Mouse (Mus musculus): ENCODE results near the gene Ankrd65. TPM values are rescaled to one million over a fixed set of nuclear protein-coding genes. Genes with fewer than 3 reads are reported as not detected.

The Ankrd65 gene
- total and polyA plus RNA-seq, 2 experiments from 2014 or later: not detected

DNA sequence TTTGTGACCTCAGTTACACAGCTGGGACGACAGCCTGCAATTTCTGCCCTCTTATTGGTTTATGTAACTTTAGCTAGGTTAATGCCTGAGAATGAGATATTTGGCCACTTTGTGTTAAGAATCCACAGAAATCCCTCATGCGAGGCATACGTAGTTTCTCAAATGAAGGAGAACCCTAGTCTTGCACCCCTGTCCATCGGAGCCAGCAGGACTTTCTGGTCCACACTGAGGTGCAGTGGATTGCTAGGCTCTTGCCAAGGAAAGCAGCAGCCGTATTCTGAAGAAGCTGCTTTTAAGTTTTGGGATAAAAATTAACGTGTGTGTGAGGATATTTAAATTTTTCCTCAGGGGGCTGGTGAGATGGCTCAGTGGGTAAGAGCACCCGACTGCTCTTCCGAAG is 40.4 kb downstream of the Ankrd65 start:
- H3K27ac ChIP-seq: no peak overlapping the region
- H3K9ac ChIP-seq (replicated peaks; ENCODE audit: low read length): no peak overlapping the region
- H3K4me1 ChIP-seq (ENCODE audit: insufficient read depth, low read length): peaks cover 7% of the 10 kb centered on the region
- DNase-seq (ENCODE audit: low spot score) (no peak), ATAC-seq (no peak)
- no peaks in the 10 kb centered on the region for H3K9me3 ChIP-seq (ENCODE audit: low read length)
- H3K36me3 ChIP-seq (ENCODE audit: insufficient read depth, low read length): peaks cover 11% of the 10 kb centered on the region; the same call in 1 of the 2 replicates
- no peaks in the 10 kb centered on the region for H3K27me3 ChIP-seq (ENCODE audit: insufficient read depth, low read length)
- peak overlapping the region; percentile 67 for H3K4me3 ChIP-seq (ENCODE audit: low read length)
- H3K4me2 ChIP-seq (ENCODE audit: low read depth, low read length): peak overlapping the region; percentile 93; the same call in 1 of the 2 replicates
- 52% methylated on average over 8 of the region's 8 CpGs for WGBS
- no peak for TF ChIP-seq CTCF (IDR thresholded peaks at IDR 0.05; ENCODE audit: low read depth)

DNA sequence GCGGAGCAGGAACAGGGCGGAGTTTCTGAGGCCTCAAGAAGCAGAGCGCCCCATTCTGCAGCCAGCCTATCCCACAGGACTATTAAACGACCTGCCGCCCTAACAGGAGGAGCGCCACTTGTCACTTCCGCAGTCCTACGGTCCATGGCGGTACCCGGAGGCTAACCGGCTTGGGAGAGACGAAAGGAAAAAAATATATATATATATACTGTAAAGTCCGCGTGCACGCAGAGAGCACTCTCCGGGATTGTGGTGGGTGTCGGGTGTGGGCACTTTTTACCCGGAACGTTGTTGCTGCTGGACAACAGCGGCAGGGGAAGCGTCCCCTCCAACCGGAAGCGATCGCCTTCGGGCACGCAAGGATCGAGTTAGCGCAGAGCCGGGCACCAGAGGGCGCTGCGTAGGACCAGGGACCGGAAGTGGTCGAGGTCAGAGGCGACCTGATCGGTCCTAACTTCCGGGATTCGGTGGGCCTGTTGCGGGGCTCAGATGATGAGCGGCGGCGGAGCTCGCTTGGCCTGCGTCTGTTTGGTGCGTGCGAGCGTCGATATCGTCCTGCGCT is 41.0 kb downstream of the Ankrd65 start, which contains the start of gene Aurkaip1:
Gene Aurkaip1 (plus strand): TSS at position 68 of the 562 bp plus-strand sequence.
- Histone ChIP-seq H3K27ac (peak within 1 kb of the TSS; percentile 75), H3K9ac (replicated peaks; ENCODE audit: low read length) (peak within 1 kb of the TSS; percentile 79), H3K4me3 (ENCODE audit: low read length) (peak within 1 kb of the TSS; percentile 67), H3K9me3 (ENCODE audit: low read length) (no peaks in the 10 kb centered on the region), H3K4me2 (ENCODE audit: low read depth, low read length) (peak within 1 kb of the TSS; percentile 93), H3K27me3 (ENCODE audit: insufficient read depth, low read length) (no peaks in the 10 kb centered on the region), H3K4me1 (ENCODE audit: insufficient read depth, low read length) (peaks cover 7% of the 10 kb centered on the region), H3K36me3 (ENCODE audit: insufficient read depth, low read length) (peaks cover 11% of the 10 kb centered on the region; the same call in 1 of the 2 replicates)
- TF ChIP-seq CTCF (IDR thresholded peaks at IDR 0.05; ENCODE audit: low read depth): peak; percentile 93
- under 1% methylated on average over 49 of the region's 49 CpGs for WGBS
- DNase-seq (ENCODE audit: low spot score) (peak; percentile 98), ATAC-seq (peak; percentile 97)

DNA sequence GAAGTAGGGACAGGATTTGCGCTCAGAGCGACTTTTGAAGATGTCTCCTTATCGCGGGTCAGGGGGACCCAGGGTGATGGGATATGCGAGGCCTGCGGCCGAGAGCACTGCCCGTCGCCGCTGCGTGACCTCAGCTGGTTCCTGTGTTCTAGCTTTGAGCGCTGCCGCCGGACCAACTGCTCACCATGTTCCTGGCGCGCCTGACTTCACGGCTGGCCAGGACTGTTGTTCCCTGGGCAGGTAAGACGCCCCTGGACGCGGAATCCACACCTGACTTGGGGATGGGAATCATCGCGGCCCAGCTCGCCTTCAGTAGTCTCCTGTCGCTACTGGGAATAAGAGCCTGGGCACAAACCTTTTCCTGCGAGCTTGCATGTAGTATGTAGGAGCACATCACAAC is 41.6 kb downstream of the Ankrd65 start:
- no peak for DNase-seq (ENCODE audit: low spot score)
- Histone ChIP-seq H3K27ac (peak overlapping the region; percentile 75), H3K36me3 (ENCODE audit: insufficient read depth, low read length) (peaks cover 8% of the 10 kb centered on the region; the same call in 1 of the 2 replicates), H3K9ac (replicated peaks; ENCODE audit: low read length) (peak overlapping the region; percentile 79), H3K9me3 (ENCODE audit: low read length) (no peaks in the 10 kb centered on the region), H3K27me3 (ENCODE audit: insufficient read depth, low read length) (no peaks in the 10 kb centered on the region), H3K4me3 (ENCODE audit: low read length) (peak overlapping the region; percentile 67), H3K4me2 (ENCODE audit: low read depth, low read length) (peak overlapping the region; percentile 93), H3K4me1 (ENCODE audit: insufficient read depth, low read length) (peaks cover 7% of the 10 kb centered on the region)
- ATAC-seq: no peak; the same call in 1 of the 2 replicates
- TF ChIP-seq CTCF (IDR thresholded peaks at IDR 0.05; ENCODE audit: low read depth): no peak
- under 1% methylated on average over 25 of the region's 25 CpGs for WGBS

DNA sequence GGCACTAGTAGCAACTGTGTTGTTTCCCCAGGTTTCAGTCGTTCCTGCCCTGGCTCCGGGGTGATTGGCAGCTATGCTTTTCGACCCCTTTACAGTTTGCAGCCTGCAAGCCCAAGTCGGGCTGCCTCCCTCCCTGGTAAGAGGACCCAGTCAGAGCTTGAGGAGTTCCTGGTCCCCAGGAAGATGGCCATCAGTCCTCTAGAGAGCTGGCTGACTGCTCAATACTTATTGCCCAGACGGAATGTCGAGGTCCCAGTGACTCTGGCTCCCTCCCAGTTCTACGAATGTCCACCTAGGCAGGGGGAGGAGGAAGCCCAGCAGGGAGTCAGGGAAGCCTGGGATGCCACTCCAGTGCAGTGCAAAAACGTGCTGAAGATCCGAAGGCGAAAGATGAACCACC is 42.1 kb downstream of the Ankrd65 start:
- Histone ChIP-seq H3K36me3 (ENCODE audit: insufficient read depth, low read length) (peaks cover 8% of the 10 kb centered on the region; the same call in 1 of the 2 replicates), H3K9me3 (ENCODE audit: low read length) (no peaks in the 10 kb centered on the region), H3K27me3 (ENCODE audit: insufficient read depth, low read length) (no peaks in the 10 kb centered on the region), H3K4me3 (ENCODE audit: low read length) (peak overlapping the region; percentile 67), H3K9ac (replicated peaks; ENCODE audit: low read length) (peak overlapping the region; percentile 79), H3K4me2 (ENCODE audit: low read depth, low read length) (peak overlapping the region; percentile 93), H3K4me1 (ENCODE audit: insufficient read depth, low read length) (peaks cover 7% of the 10 kb centered on the region), H3K27ac (peak overlapping the region; percentile 75; the same call in 1 of the 2 replicates)
- 54% methylated on average over 10 of the region's 10 CpGs for whole genome bisulfite sequencing
- no peak for ATAC-seq
- no peak for TF ChIP-seq CTCF (IDR thresholded peaks at IDR 0.05; ENCODE audit: low read depth)
- no peak for DNase-seq (ENCODE audit: low spot score)

DNA sequence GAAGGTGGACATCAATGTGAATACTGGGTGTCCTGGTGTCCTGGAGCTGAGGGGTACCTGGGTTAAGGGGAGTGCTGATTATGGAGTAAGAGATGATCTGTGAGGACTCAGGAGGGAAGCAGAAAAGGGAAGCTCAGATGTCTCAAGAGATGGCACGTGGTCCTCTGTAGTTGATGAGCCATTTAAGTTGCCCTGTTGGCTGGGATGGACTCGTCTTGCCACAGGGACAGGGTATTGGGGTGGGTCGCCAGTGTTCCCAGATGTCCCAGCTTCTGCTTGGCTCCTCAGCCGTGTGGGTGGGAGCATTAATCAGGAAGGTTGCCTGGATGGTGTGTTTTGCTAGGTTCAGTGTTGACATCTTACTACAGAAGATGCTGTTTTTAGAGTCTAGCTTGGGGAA is 43.0 kb downstream of the Ankrd65 start:
- no peaks in the 10 kb centered on the region for H3K27me3 ChIP-seq (ENCODE audit: insufficient read depth, low read length)
- ATAC-seq (no peak), DNase-seq (ENCODE audit: low spot score) (no peak)
- H3K36me3 ChIP-seq (ENCODE audit: insufficient read depth, low read length): 0 out of 2 replicates have a peak, but pooled peaks cover 4% of the 10 kb centered on the region
- H3K4me2 ChIP-seq (ENCODE audit: low read depth, low read length): 0 out of 2 replicates have a peak overlapping the region, but pooled peaks have one; percentile 93
- TF ChIP-seq CTCF (IDR thresholded peaks at IDR 0.05; ENCODE audit: low read depth): no peak
- no peak overlapping the region for H3K9ac ChIP-seq (replicated peaks; ENCODE audit: low read length)
- 95% methylated on average over 4 of the region's 4 CpGs for WGBS
- no peak overlapping the region for H3K27ac ChIP-seq
- H3K4me1 ChIP-seq (ENCODE audit: insufficient read depth, low read length): peaks cover 7% of the 10 kb centered on the region
- H3K9me3 ChIP-seq (ENCODE audit: low read length): no peaks in the 10 kb centered on the region
- no peak overlapping the region for H3K4me3 ChIP-seq (ENCODE audit: low read length)

DNA sequence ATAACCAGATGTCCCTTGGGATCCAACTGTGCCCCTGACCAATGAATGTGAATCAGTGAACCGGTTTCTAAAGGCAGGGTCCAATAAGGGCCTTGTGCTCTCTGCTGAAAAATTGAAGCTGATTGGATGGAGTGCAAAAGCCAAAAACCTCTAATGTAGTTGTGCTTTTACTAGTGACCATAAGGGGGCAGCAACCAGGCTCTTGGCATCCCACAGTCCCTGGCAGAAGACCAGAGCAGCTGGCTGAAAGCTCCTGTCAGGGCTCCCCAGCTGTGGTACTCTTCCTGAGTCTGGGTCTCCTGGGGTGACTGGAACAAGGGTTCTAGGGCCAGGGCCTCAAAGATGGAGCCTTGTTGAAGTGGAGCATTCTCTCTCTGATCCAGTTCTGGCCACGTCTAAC is 43.6 kb downstream of the Ankrd65 start:
- no peak overlapping the region for H3K9ac ChIP-seq (replicated peaks; ENCODE audit: low read length)
- H3K4me3 ChIP-seq (ENCODE audit: low read length): no peak overlapping the region
- peak; percentile 87 for DNase-seq (ENCODE audit: low spot score)
- no peak overlapping the region for H3K4me2 ChIP-seq (ENCODE audit: low read depth, low read length)
- peak overlapping the region; percentile 17; the same call in 1 of the 2 replicates for H3K27ac ChIP-seq
- H3K4me1 ChIP-seq (ENCODE audit: insufficient read depth, low read length): peaks cover 7% of the 10 kb centered on the region
- peak; percentile 11; the same call in 1 of the 2 replicates for ATAC-seq
- no peaks in the 10 kb centered on the region for H3K27me3 ChIP-seq (ENCODE audit: insufficient read depth, low read length)
- 22% methylated on average over 2 of the region's 2 CpGs for WGBS
- H3K36me3 ChIP-seq (ENCODE audit: insufficient read depth, low read length): 0 out of 2 replicates have a peak, but pooled peaks cover 4% of the 10 kb centered on the region
- TF ChIP-seq CTCF (IDR thresholded peaks at IDR 0.05; ENCODE audit: low read depth): peak; percentile 78
- no peaks in the 10 kb centered on the region for H3K9me3 ChIP-seq (ENCODE audit: low read length)

Data from hindbrain, postnatal 0 days (tissue).